Mouse (Mus musculus): ENCODE measurements around the gene Grk6.

DNA sequence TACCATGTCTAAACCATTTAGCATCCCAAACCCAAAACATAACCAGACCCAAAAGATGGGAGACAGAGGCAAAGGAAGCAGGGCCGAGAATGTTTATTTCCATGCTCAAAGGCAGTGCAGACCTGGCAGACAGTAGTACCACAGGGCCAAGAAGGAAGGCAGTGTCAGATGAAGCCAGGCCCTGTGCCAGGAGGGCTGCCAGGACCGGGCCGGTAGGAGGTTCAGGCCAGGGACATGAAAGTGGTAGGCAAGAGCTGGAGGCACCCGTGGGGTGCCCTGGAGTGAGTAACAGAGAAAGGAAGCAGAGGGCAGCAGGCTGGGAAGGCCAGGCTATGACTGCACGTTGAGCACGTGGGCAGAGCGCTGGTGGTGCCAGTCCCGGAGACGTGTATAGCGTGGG is 61.8 kb downstream of the Grk6 start:
- no peak for TF ChIP-seq CTCF (IDR thresholded peaks at IDR 0.05; ENCODE audit: low read depth)
- TF ChIP-seq EP300 (IDR thresholded peaks at IDR 0.05; ENCODE audit: low read depth): no peak

Measured in liver, embryonic 14.5 days (tissue).